Mouse (Mus musculus) CH12.LX (cell line): ENCODE data around the gene Thap2.

Experiments used
- BHLHE40 ChIP-seq: IDR thresholded peaks from 2 replicates; pipeline ENCODE4 v1.6.1; 2011; ENCODE audit warnings: mild to moderate bottlenecking, low read depth, low read length, improper control_type of control experiment
- CTCF ChIP-seq, 2 experiments: IDR thresholded peaks in 1 of 2; conservative IDR thresholded peaks in 1 of 2; 2 replicates each; pipeline ENCODE4 v1.5.1; 2011 to 2012; ENCODE audit warnings: low read depth in 2 of 2, low read length in 2 of 2, improper control_type of control experiment in 1 of 2, inconsistent platforms in 1 of 2, mild to moderate bottlenecking in 1 of 2, moderate library complexity in 1 of 2
- GABPA ChIP-seq: IDR thresholded peaks from 2 replicates; pipeline ENCODE4 v1.6.1; 2012; ENCODE audit warnings: low read depth, low read length, improper control_type of control experiment, inconsistent platforms; ENCODE audit not compliant: insufficient replicate concordance
- HCFC1 ChIP-seq: IDR thresholded peaks from 2 replicates; pipeline ENCODE4 v1.6.1; 2012; ENCODE audit warnings: low read depth, mild to moderate bottlenecking, inconsistent platforms, low read length, improper control_type of control experiment
- MAX ChIP-seq: IDR thresholded peaks from 2 replicates; pipeline ENCODE4 v1.6.1; 2011; ENCODE audit warnings: low read length, improper control_type of control experiment
- POLR2A ChIP-seq: IDR thresholded peaks from 2 replicates; pipeline ENCODE4 v1.6.1; 2011; ENCODE audit warnings: low read depth, mild to moderate bottlenecking, improper control_type of control experiment, low read length
- SIN3A ChIP-seq: IDR thresholded peaks from 2 replicates; pipeline ENCODE4 v1.6.1; 2012; ENCODE audit warnings: low read length, improper control_type of control experiment, inconsistent platforms
- SMC3 ChIP-seq: IDR thresholded peaks from 2 replicates; pipeline ENCODE4 v1.6.1; 2011; ENCODE audit warnings: low read depth, low read length, improper control_type of control experiment
- ZNF384 ChIP-seq: IDR thresholded peaks from 2 replicates; pipeline ENCODE4 v1.6.1; 2012; ENCODE audit warnings: low read depth, low read length, improper control_type of control experiment, inconsistent platforms

- no peak for TF ChIP-seq SMC3
- no peak for TF ChIP-seq ZNF384
- no peak for TF ChIP-seq CTCF (conservative IDR thresholded peaks at IDR 0.05 in 1 of 2, IDR thresholded peaks at IDR 0.05 in 1 of 2; ENCODE audit: low read depth in 2 of 2, low read length in 2 of 2)
- TF ChIP-seq HCFC1: no peak
- no peak for TF ChIP-seq SIN3A
- TF ChIP-seq BHLHE40: no peak
- no peak for TF ChIP-seq GABPA
- TF ChIP-seq MAX: no peak
- no peak for TF ChIP-seq POLR2A
These were observed 29.8 kb upstream of the Thap2 start for GRCm38 (mm10) chr10:115414056-115414455.
